Mouse (Mus musculus) forebrain, embryonic 16.5 days (tissue): ENCODE measurements at regions not wholly inside any gene's neighbourhood (a gene's known extent, or its start where the extent isn't known, plus 50 kb on each side); places are given as distances from the start of the nearest gene placed in this dataset.

Experiments
- ATAC-seq: fragments of 200-750 bp; cut with Nextera tagmentation; 2 replicates; pipeline ENCODE4 v1.8.0; 2017; ENCODE audit warnings: mild to moderate bottlenecking, moderate library complexity
- H3K27ac ChIP-seq: fragments of 300-500 bp; sonication (generic); 2 replicates; pipeline ENCODE4 v1.5.1; 2014; ENCODE audit warnings: low read length, control low read depth
- H3K27me3 ChIP-seq: fragments of 300-500 bp; sonication (generic); replicated peaks from 2 replicates; pipeline ENCODE4 v1.6.1; 2014; ENCODE audit warnings: low read length; ENCODE audit not compliant: control insufficient read depth, insufficient read depth
- H3K36me3 ChIP-seq: fragments of 300-500 bp; sonication (generic); 2 replicates; pipeline ENCODE4 v1.6.1; 2014; ENCODE audit not compliant: control insufficient read depth, insufficient read depth
- H3K4me1 ChIP-seq: fragments of 300-500 bp; sonication (generic); replicated peaks from 2 replicates; pipeline ENCODE4 v1.6.1; 2014; ENCODE audit warnings: low read length; ENCODE audit not compliant: control insufficient read depth, insufficient read depth
- H3K4me2 ChIP-seq: fragments of 300-500 bp; sonication (generic); 2 replicates; pipeline ENCODE4 v1.6.1; 2014; ENCODE audit warnings: mild to moderate bottlenecking, low read length, control low read depth
- H3K4me3 ChIP-seq: fragments of 300-500 bp; sonication (generic); replicated peaks from 2 replicates; pipeline ENCODE4 v1.5.1; 2014; ENCODE audit warnings: mild to moderate bottlenecking, low read length, control low read depth
- H3K9ac ChIP-seq: fragments of 300-500 bp; sonication (generic); replicated peaks from 2 replicates; pipeline ENCODE4 v1.6.1; 2014; ENCODE audit warnings: low read depth, low read length, control low read depth
- H3K9me3 ChIP-seq: fragments of 300-500 bp; sonication (generic); 2 replicates; pipeline ENCODE4 v1.6.1; 2016; ENCODE audit warnings: low read length; ENCODE audit not compliant: control insufficient read depth
- WGBS: fragments of 180-500 bp; shearing (Covaris S2); extraction: QIAGEN DNeasy Blood & Tissue Kit; methylation state at CpG from one replicate; pipeline ENCODE4 v1.1.7; 2014; 5-methylcytosine and 5-hydroxymethylcytosine counted together

DNA sequence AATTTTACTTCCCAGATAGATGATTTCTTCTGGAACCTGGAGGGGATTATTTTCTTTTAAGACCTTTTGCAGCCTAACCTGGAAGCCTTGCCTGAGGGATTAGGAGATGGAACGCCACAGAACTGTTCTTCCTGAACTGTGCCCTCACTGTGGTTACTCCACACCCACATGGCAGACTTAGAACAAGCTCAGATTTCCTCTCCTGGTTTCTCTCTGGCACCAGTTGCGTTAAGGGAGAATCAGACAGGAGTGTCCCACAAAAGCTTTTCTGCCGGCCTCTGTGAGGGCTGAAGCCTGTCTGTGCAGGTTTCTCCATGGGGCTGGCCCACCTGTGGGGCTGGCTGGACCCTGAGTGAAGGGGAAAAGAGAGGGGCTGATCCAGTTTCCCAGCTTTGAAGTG is 500.1 kb upstream of the Btbd3 start:
- Histone ChIP-seq H3K4me3 (no peak overlapping the region), H3K27ac (no peak overlapping the region), H3K4me2 (no peak overlapping the region), H3K9me3 (no peaks in the 10 kb centered on the region), H3K9ac (no peak overlapping the region), H3K4me1 (peaks cover 15% of the 10 kb centered on the region), H3K36me3 (no peaks in the 10 kb centered on the region), H3K27me3 (no peaks in the 10 kb centered on the region)
- no peak for ATAC-seq
- WGBS: 18% methylated on average over 3 of the region's 3 CpGs

DNA sequence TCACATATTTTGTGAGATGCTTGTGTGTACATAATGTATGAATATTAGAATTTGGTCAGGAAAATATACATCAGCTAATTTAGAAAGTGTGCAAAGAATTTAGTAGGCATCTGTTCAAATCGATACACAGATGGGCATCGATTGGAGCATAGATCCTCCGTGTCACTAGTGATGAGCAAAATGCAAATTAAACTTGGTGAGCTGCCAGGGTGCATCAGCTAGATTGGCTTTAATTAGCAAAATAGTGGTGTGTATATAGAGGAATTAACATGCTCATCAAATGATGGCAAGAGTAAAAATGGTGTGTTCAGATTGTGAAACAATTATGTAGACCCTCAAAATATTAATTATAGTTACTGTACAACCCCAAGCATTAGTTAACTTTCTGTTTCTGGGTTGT is 501.9 kb upstream of the Btbd3 start:
- H3K4me2 ChIP-seq: no peak overlapping the region
- H3K4me3 ChIP-seq: no peak overlapping the region
- H3K9ac ChIP-seq: no peak overlapping the region
- ATAC-seq: peak; percentile 49; the same call in 1 of the 2 replicates
- 48% methylated on average over 3 of the region's 3 CpGs for WGBS
- peaks cover 15% of the 10 kb centered on the region for H3K4me1 ChIP-seq
- H3K27me3 ChIP-seq: no peaks in the 10 kb centered on the region
- no peak overlapping the region for H3K27ac ChIP-seq
- H3K36me3 ChIP-seq: no peaks in the 10 kb centered on the region
- no peaks in the 10 kb centered on the region for H3K9me3 ChIP-seq

GRCm38 (mm10) chr2:137732410-137732809 is 524.0 kb upstream of the Btbd3 start:
- H3K27me3 ChIP-seq: no peaks in the 10 kb centered on the region
- 6% methylated on average over 2 of the region's 2 CpGs for WGBS
- H3K4me3 ChIP-seq: no peak overlapping the region
- H3K9ac ChIP-seq: no peak overlapping the region
- H3K4me2 ChIP-seq: no peak overlapping the region
- H3K27ac ChIP-seq: no peak overlapping the region
- H3K4me1 ChIP-seq: no peaks in the 10 kb centered on the region; the same call in 1 of the 2 replicates
- ATAC-seq: peak; percentile 67; the same call in 1 of the 2 replicates
- no peaks in the 10 kb centered on the region for H3K9me3 ChIP-seq
- no peaks in the 10 kb centered on the region for H3K36me3 ChIP-seq

- no peaks in the 10 kb centered on the region for H3K27me3 ChIP-seq
- H3K36me3 ChIP-seq: no peaks in the 10 kb centered on the region
- no peaks in the 10 kb centered on the region; the same call in 1 of the 2 replicates for H3K4me1 ChIP-seq
- H3K27ac ChIP-seq: no peak overlapping the region
- no peaks in the 10 kb centered on the region for H3K9me3 ChIP-seq
- no peak overlapping the region for H3K9ac ChIP-seq
- no peak overlapping the region for H3K4me3 ChIP-seq
- peak; percentile 51 for ATAC-seq
- no peak overlapping the region for H3K4me2 ChIP-seq
- WGBS: 16% methylated on average over 12 of the region's 12 CpGs
Observed at GRCm38 (mm10) chr2:137730472-137730931, 525.9 kb upstream of the Btbd3 start.

DNA sequence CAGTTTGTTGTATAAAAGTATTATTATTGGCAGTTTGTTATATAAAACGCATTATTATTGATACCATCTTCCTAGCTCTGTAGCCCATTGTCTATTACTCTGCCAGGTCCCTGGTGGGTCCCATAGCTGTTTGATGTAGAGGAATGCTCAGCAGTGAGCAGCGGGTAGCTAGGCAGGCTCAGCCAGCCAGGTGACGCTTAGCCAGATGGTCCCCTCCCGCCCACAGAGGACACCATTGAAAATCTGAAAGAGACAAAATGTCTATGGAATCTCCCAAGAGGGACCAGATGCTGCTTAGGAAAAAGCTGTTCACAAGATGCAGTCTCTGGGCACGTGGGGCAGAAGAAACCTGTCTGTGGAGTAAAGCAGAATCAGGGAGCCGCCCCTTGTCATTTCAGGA is 526.5 kb upstream of the Btbd3 start:
- H3K4me2 ChIP-seq: no peak overlapping the region
- H3K9me3 ChIP-seq: no peaks in the 10 kb centered on the region
- peak; percentile 72 for ATAC-seq
- no peaks in the 10 kb centered on the region; the same call in 1 of the 2 replicates for H3K4me1 ChIP-seq
- H3K27ac ChIP-seq: no peak overlapping the region
- no peaks in the 10 kb centered on the region for H3K36me3 ChIP-seq
- H3K4me3 ChIP-seq: no peak overlapping the region
- no peaks in the 10 kb centered on the region for H3K27me3 ChIP-seq
- 49% methylated on average over 6 of the region's 6 CpGs for WGBS
- no peak overlapping the region for H3K9ac ChIP-seq

GRCm38 (mm10) chr2:137729207-137729606 is 527.2 kb upstream of the Btbd3 start:
- Histone ChIP-seq H3K4me1 (no peaks in the 10 kb centered on the region; the same call in 1 of the 2 replicates), H3K4me3 (no peak overlapping the region), H3K9ac (no peak overlapping the region), H3K36me3 (no peaks in the 10 kb centered on the region), H3K27ac (no peak overlapping the region), H3K4me2 (no peak overlapping the region), H3K27me3 (no peaks in the 10 kb centered on the region), H3K9me3 (no peaks in the 10 kb centered on the region)
- 58% methylated on average over 4 of the region's 4 CpGs for WGBS
- no peak for ATAC-seq

- Histone ChIP-seq H3K9me3 (no peaks in the 10 kb centered on the region), H3K4me2 (no peak overlapping the region), H3K27ac (no peak overlapping the region), H3K4me3 (no peak overlapping the region), H3K36me3 (no peaks in the 10 kb centered on the region), H3K9ac (no peak overlapping the region), H3K27me3 (no peaks in the 10 kb centered on the region), H3K4me1 (no peaks in the 10 kb centered on the region)
- no peak for ATAC-seq
- WGBS: 96% methylated on average over 1 of the region's 1 CpGs
Observed at GRCm38 (mm10) chr2:137723651-137724050, 532.7 kb upstream of the Btbd3 start.

DNA sequence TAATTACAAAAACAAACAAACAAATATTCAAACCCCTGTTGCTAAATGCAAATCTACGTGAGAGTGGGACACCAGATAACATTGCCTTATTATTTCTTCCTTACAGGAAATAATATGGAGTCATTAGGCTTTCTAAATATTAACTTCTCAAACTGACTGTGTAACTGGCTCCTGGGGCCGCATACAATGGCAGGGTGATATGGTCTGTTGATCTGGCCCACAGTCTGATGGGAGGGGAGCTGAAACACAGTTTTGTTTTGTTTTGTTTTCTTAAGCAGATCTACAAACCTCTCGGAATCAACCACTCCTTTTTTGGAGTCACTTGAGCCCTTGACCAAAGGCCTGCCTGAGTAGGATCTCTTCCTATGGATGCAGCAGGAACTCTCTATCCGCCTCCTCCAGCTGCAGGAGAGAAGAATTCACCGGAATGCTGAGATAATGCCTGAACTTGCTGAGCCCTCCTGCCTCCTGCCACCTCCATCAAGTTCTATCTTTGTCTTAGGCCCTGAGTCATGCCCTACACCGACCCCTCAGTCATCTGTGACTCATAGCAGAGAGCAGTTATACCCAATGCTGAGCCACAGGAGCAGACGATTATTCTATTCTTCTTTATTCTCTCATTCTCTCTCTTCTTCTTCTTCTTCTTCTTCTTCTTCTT is 534.5 kb upstream of the Btbd3 start:
- Histone ChIP-seq H3K4me1 (no peaks in the 10 kb centered on the region), H3K36me3 (no peaks in the 10 kb centered on the region), H3K27ac (no peak overlapping the region), H3K4me2 (no peak overlapping the region), H3K27me3 (no peaks in the 10 kb centered on the region), H3K4me3 (no peak overlapping the region), H3K9ac (no peak overlapping the region), H3K9me3 (no peaks in the 10 kb centered on the region)
- WGBS: 77% methylated on average over 7 of the region's 7 CpGs
- no peak for ATAC-seq

GRCm38 (mm10) chr2:137715891-137716290 is 540.5 kb upstream of the Btbd3 start:
- Histone ChIP-seq H3K4me1 (no peaks in the 10 kb centered on the region), H3K4me3 (no peak overlapping the region), H3K27me3 (0 out of 2 replicates have a peak, but pooled peaks cover 2% of the 10 kb centered on the region), H3K36me3 (no peaks in the 10 kb centered on the region), H3K9ac (no peak overlapping the region), H3K4me2 (no peak overlapping the region), H3K27ac (no peak overlapping the region), H3K9me3 (no peaks in the 10 kb centered on the region)
- no peak for ATAC-seq
- WGBS: 78% methylated on average over 2 of the region's 2 CpGs
